Mouse (Mus musculus) intestine, embryonic 15.5 days (tissue): Measurements from ENCODE around the gene Mapk1ip1. TPM values are rescaled to one million over a fixed set of nuclear protein-coding genes. Genes with fewer than 3 reads are reported as not detected.
A peak's percentile ranks its signal among the peaks of the same experiment; 100 is the strongest.

ENCODE experiments used
- ATAC-seq: fragments of 200-750 bp; cut with Nextera tagmentation; 2 replicates; pipeline ENCODE4 v1.8.0; 2017; ENCODE audit warnings: moderate TSS enrichment, moderate library complexity
- H3K27ac ChIP-seq: fragments of 300-500 bp; sonication (generic); 2 replicates; pipeline ENCODE4 v1.5.1; 2015; ENCODE audit warnings: mild to moderate bottlenecking, inconsistent platforms
- H3K27me3 ChIP-seq: fragments of 300-500 bp; sonication (generic); replicated peaks from 2 replicates; pipeline ENCODE4 v1.6.1; 2015; ENCODE audit warnings: inconsistent platforms
- H3K36me3 ChIP-seq: fragments of 300-500 bp; sonication (generic); 2 replicates; pipeline ENCODE4 v1.6.1; 2015; ENCODE audit warnings: inconsistent platforms
- H3K4me1 ChIP-seq: fragments of 300-500 bp; sonication (generic); replicated peaks from 2 replicates; pipeline ENCODE4 v1.6.1; 2015; ENCODE audit warnings: inconsistent platforms
- H3K4me2 ChIP-seq: fragments of 300-500 bp; sonication (generic); replicated peaks from 2 replicates; pipeline ENCODE4 v1.6.1; 2015; ENCODE audit warnings: mild to moderate bottlenecking, inconsistent platforms
- H3K4me3 ChIP-seq: fragments of 300-500 bp; sonication (generic); replicated peaks from 2 replicates; pipeline ENCODE4 v1.5.1; 2015; ENCODE audit warnings: inconsistent platforms
- H3K9ac ChIP-seq: fragments of 300-500 bp; sonication (generic); 2 replicates; pipeline ENCODE4 v1.6.1; 2015; ENCODE audit warnings: inconsistent platforms
- H3K9me3 ChIP-seq: fragments of 300-500 bp; sonication (generic); 2 replicates; pipeline ENCODE4 v1.6.1; 2016; ENCODE audit warnings: inconsistent platforms
- WGBS: fragments of 180-500 bp; shearing (Covaris S2); methylation state at CpG from one replicate; pipeline ENCODE4 v1.1.7; 2015; 5-methylcytosine and 5-hydroxymethylcytosine counted together
- polyA plus RNA-seq: library from polyadenylated mRNA; unstranded; fragments of >200 nt; fragmentation: Nextera tagmentation; extraction: Ambion mirVana; gene quantifications from 2 replicates; pipeline ENCODE4 v1.2.1, GENCODE M21; 2015

The Mapk1ip1 gene
- polyA plus RNA-seq, 1 experiment from 2014 or later = 10.7 TPM

DNA sequence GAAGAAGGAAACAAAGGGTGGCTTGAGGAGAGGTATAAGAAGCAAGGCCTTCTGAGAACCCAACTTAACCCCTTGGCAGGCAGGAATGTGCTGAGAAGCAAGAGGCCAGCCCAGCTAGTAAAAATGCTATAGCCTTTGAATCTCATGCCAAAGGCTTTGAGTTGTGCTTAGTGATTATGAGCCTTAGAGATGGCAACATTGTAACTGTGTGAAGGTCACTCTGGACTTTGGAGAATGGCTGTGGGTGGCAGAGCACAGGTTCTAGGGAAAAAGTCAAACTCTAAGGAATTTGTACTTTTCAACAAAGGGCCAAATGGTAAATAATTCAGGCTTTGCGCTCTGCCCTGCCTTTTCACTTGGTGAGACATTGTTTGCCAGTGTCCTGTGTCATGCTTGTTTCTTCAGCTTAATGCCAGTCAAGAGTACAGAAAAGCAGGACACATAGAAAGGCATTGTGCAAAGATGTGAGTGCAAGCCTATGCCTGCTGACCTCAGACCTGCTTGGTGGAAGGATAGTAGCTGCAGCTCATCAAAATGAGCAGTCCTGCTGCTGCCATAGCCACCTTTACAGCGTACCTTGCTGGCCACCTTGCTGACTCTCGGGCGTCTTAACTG is 7.5 kb upstream of the Mapk1ip1 start:
- no peaks in the 10 kb centered on the region for H3K27me3 ChIP-seq
- 95% methylated on average over 4 of the region's 4 CpGs for WGBS
- ATAC-seq = no peak
- H3K9ac ChIP-seq = no peak overlapping the region
- H3K4me1 ChIP-seq = peaks cover 3% of the 10 kb centered on the region; the same call in 1 of the 2 replicates
- peaks cover 11% of the 10 kb centered on the region for H3K36me3 ChIP-seq
- no peak overlapping the region for H3K4me3 ChIP-seq
- no peak overlapping the region for H3K27ac ChIP-seq
- H3K9me3 ChIP-seq = no peaks in the 10 kb centered on the region
- no peak overlapping the region for H3K4me2 ChIP-seq

DNA sequence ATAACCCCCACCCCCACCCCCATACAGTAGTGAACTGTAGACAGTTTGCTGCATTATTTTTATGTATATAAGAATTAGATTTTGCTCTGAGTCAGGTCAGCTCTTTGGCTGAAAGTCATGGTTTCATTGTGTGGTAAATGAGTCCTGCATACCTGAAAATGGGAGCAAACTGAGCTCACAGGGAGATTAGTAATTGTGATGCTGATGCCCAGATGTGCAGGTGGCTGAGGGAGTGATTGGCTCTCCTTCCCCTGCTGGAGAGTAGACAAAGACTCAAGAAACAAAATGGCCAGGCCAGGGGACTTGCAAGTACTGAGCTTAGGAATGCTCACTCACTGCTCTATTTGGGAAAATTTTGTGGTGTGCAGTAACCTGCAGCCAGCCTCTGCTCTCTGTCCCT is 4.0 kb upstream of the Mapk1ip1 start:
- H3K4me2 ChIP-seq = no peak overlapping the region
- no peak overlapping the region for H3K27ac ChIP-seq
- no peaks in the 10 kb centered on the region for H3K27me3 ChIP-seq
- H3K9me3 ChIP-seq = no peaks in the 10 kb centered on the region
- no peak overlapping the region for H3K4me3 ChIP-seq
- peaks cover 16% of the 10 kb centered on the region for H3K4me1 ChIP-seq
- no peak overlapping the region for H3K9ac ChIP-seq
- peaks cover 6% of the 10 kb centered on the region for H3K36me3 ChIP-seq
- no peak for ATAC-seq

- Histone ChIP-seq H3K36me3 (peaks cover 1% of the 10 kb centered on the region; the same call in 1 of the 2 replicates), H3K27ac (no peak overlapping the region), H3K4me2 (peak overlapping the region; percentile 76), H3K9me3 (no peaks in the 10 kb centered on the region), H3K9ac (no peak overlapping the region), H3K4me1 (peaks cover 23% of the 10 kb centered on the region), H3K4me3 (no peak overlapping the region), H3K27me3 (no peaks in the 10 kb centered on the region)
- ATAC-seq = no peak
- 65% methylated on average over 7 of the region's 7 CpGs for WGBS
Measured at GRCm38 (mm10) chr7:138848028-138848920, 2.2 kb upstream of the Mapk1ip1 start.

GRCm38 (mm10) chr7:138847316-138848027 is 1.4 kb upstream of the Mapk1ip1 start:
- peak overlapping the region; percentile 98 for H3K4me3 ChIP-seq
- no peak for ATAC-seq
- H3K36me3 ChIP-seq = no peaks in the 10 kb centered on the region
- WGBS = 39% methylated on average over 13 of the region's 13 CpGs
- H3K4me1 ChIP-seq = peaks cover 23% of the 10 kb centered on the region
- peak overlapping the region; percentile 76 for H3K4me2 ChIP-seq
- H3K9ac ChIP-seq = peak overlapping the region; percentile 97
- H3K27ac ChIP-seq = no peak overlapping the region
- H3K9me3 ChIP-seq = no peaks in the 10 kb centered on the region
- no peaks in the 10 kb centered on the region for H3K27me3 ChIP-seq

- peak overlapping the region; percentile 76 for H3K4me2 ChIP-seq
- peak overlapping the region; percentile 97 for H3K9ac ChIP-seq
- H3K4me3 ChIP-seq = peak overlapping the region; percentile 98
- no peaks in the 10 kb centered on the region for H3K27me3 ChIP-seq
- H3K27ac ChIP-seq = peak overlapping the region; percentile 96
- ATAC-seq = peak; percentile 90
- H3K9me3 ChIP-seq = no peaks in the 10 kb centered on the region
- H3K4me1 ChIP-seq = peaks cover 23% of the 10 kb centered on the region
- H3K36me3 ChIP-seq = no peaks in the 10 kb centered on the region
- WGBS = under 1% methylated on average over 59 of the region's 61 CpGs
Measured at GRCm38 (mm10) chr7:138846502-138846991, 474 bp upstream of the Mapk1ip1 start.

GRCm38 (mm10) chr7:138845111-138845510 is 962 bp downstream of the Mapk1ip1 start:
- Histone ChIP-seq H3K4me2 (peak overlapping the region; percentile 73), H3K9me3 (no peaks in the 10 kb centered on the region), H3K27me3 (no peaks in the 10 kb centered on the region), H3K36me3 (no peaks in the 10 kb centered on the region), H3K27ac (peak overlapping the region; percentile 96; the same call in 1 of the 2 replicates), H3K9ac (peak overlapping the region; percentile 97; the same call in 1 of the 2 replicates), H3K4me1 (peaks cover 20% of the 10 kb centered on the region), H3K4me3 (peak overlapping the region; percentile 98)
- ATAC-seq = no peak
- 31% methylated on average over 8 of the region's 8 CpGs for WGBS

DNA sequence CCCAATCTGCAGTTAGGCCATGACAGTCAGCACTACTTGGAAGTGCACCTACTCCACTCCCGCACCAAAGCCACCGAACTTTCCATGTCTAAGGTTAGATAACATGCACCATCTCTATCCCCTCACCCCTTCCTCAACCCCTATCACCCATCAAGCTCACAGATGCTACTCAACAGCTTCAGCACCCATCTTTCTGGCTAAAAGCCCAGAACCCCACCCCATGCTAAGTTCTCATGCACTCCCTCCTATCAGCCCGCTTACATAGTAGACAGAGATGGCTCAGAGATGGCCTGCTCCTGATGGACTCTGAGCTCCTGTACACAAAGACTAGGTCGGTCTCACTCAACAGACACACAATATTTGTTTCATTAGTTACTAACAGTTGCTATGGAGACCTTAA is 2.7 kb downstream of the Mapk1ip1 start:
- Histone ChIP-seq H3K27me3 (no peaks in the 10 kb centered on the region), H3K36me3 (no peaks in the 10 kb centered on the region), H3K4me1 (peaks cover 20% of the 10 kb centered on the region), H3K27ac (no peak overlapping the region), H3K4me2 (no peak overlapping the region), H3K9ac (no peak overlapping the region), H3K4me3 (no peak overlapping the region), H3K9me3 (no peaks in the 10 kb centered on the region)
- WGBS = 93% methylated on average over 4 of the region's 4 CpGs
- no peak for ATAC-seq

- H3K4me1 ChIP-seq = peaks cover 10% of the 10 kb centered on the region
Measured at GRCm38 (mm10) chr7:138841436-138842151, 4.5 kb downstream of the Mapk1ip1 start.

DNA sequence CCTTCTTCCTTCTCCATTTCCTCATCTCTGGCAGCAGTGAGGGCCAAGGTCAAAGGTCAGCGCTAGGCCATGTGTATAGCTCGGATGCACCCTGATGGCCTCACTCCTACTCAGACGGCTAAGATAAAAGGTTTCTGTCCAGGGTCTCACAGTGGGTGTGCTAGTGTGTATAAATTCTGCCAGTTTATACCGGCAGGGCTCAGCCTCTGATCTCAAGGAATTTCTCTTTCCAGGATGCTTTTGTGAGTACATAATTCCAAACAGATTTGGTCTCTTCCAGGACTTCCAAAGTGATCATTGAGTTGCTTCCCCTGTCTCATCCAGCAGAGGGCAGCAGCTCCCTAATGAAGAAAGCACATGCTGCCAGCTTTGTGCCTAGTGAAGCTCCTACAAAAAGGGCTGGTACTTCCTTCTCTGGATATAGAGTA is 5.5 kb downstream of the Mapk1ip1 start:
- H3K4me3 ChIP-seq = no peak overlapping the region
- no peak overlapping the region for H3K27ac ChIP-seq
- no peaks in the 10 kb centered on the region for H3K36me3 ChIP-seq
- H3K9me3 ChIP-seq = no peaks in the 10 kb centered on the region
- no peak overlapping the region for H3K4me2 ChIP-seq
- ATAC-seq = peak; percentile 43; the same call in 1 of the 2 replicates
- no peaks in the 10 kb centered on the region for H3K27me3 ChIP-seq
- 36% methylated on average over 4 of the region's 4 CpGs for WGBS
- H3K4me1 ChIP-seq = peaks cover 10% of the 10 kb centered on the region
- H3K9ac ChIP-seq = no peak overlapping the region

More at GRCm38 (mm10) chr7:138841436-138842151, 4.5 kb downstream of the Mapk1ip1 start:
- WGBS = 70% methylated on average over 3 of the region's 3 CpGs
- no peaks in the 10 kb centered on the region for H3K27me3 ChIP-seq
- H3K4me3 ChIP-seq = no peak overlapping the region
- no peak for ATAC-seq
- H3K9me3 ChIP-seq = no peaks in the 10 kb centered on the region
- H3K27ac ChIP-seq = no peak overlapping the region
- no peak overlapping the region for H3K4me2 ChIP-seq
- no peaks in the 10 kb centered on the region for H3K36me3 ChIP-seq
- no peak overlapping the region for H3K9ac ChIP-seq

- WGBS = 87% methylated on average over 3 of the region's 3 CpGs
- no peak overlapping the region for H3K27ac ChIP-seq
- no peaks in the 10 kb centered on the region for H3K4me1 ChIP-seq
- no peaks in the 10 kb centered on the region for H3K27me3 ChIP-seq
- H3K4me3 ChIP-seq = no peak overlapping the region
- no peaks in the 10 kb centered on the region for H3K9me3 ChIP-seq
- no peak for ATAC-seq
- no peaks in the 10 kb centered on the region for H3K36me3 ChIP-seq
- H3K4me2 ChIP-seq = no peak overlapping the region
- H3K9ac ChIP-seq = no peak overlapping the region
Measured at GRCm38 (mm10) chr7:138835028-138835427, 11.0 kb downstream of the Mapk1ip1 start.

GRCm38 (mm10) chr7:138827812-138828211 is 18.3 kb downstream of the Mapk1ip1 start:
- Histone ChIP-seq H3K27ac (no peak overlapping the region), H3K27me3 (no peaks in the 10 kb centered on the region), H3K36me3 (no peaks in the 10 kb centered on the region), H3K9me3 (no peaks in the 10 kb centered on the region), H3K4me3 (no peak overlapping the region), H3K9ac (no peak overlapping the region), H3K4me1 (no peaks in the 10 kb centered on the region), H3K4me2 (no peak overlapping the region)
- 18% methylated on average over 11 of the region's 11 CpGs for WGBS
- ATAC-seq = 0 out of 2 replicates have a peak, but pooled peaks have one; percentile 15
